Mouse (Mus musculus): ENCODE results near the gene Polg. TPM values are rescaled to one million over a fixed set of nuclear protein-coding genes. Genes with fewer than 3 reads are reported as not detected.

Polg gene
- polyA plus RNA-seq, 1 experiment from 2014 or later: 27.8 TPM

GRCm38 (mm10) chr7:79499596-79500570, 33.7 kb upstream of the Polg start:
- Histone ChIP-seq H3K4me3 (ENCODE audit: low read depth, low read length) (peak overlapping the region; percentile 5), H3K9ac (replicated peaks; ENCODE audit: low read depth, low read length) (no peak overlapping the region), H3K27me3 (ENCODE audit: control insufficient read depth, insufficient read depth, low read length) (peaks cover 88% of the 10 kb centered on the region), H3K4me2 (replicated peaks; ENCODE audit: low read depth, low read length) (peak overlapping the region; percentile 22; the same call in 1 of the 2 replicates), H3K36me3 (ENCODE audit: control insufficient read depth, insufficient read depth, low read length) (no peaks in the 10 kb centered on the region), H3K4me1 (ENCODE audit: control insufficient read depth, insufficient read depth, low read length) (no peaks in the 10 kb centered on the region; the same call in 1 of the 2 replicates), H3K27ac (ENCODE audit: low read length) (no peak overlapping the region), H3K9me3 (ENCODE audit: control insufficient read depth, low read depth, low read length) (no peaks in the 10 kb centered on the region)
- ATAC-seq (ENCODE audit: insufficient number of reproducible peaks, insufficient read depth, low FRiP score, low read depth): no peak
- WGBS: 2% methylated on average over 72 of the region's 72 CpGs

GRCm38 (mm10) chr7:79498965-79499595, 32.9 kb upstream of the Polg start:
- ATAC-seq (ENCODE audit: insufficient number of reproducible peaks, insufficient read depth, low FRiP score, low read depth): no peak
- 2% methylated on average over 35 of the region's 35 CpGs for whole genome bisulfite sequencing
- no peak overlapping the region for H3K4me2 ChIP-seq (replicated peaks; ENCODE audit: low read depth, low read length)

GRCm38 (mm10) chr7:79498356-79498755, 32.2 kb upstream of the Polg start:
- no peak for ATAC-seq (ENCODE audit: insufficient number of reproducible peaks, insufficient read depth, low FRiP score, low read depth)
- Histone ChIP-seq H3K4me1 (ENCODE audit: control insufficient read depth, insufficient read depth, low read length) (no peaks in the 10 kb centered on the region), H3K4me3 (ENCODE audit: low read depth, low read length) (no peak overlapping the region), H3K9ac (replicated peaks; ENCODE audit: low read depth, low read length) (no peak overlapping the region), H3K4me2 (replicated peaks; ENCODE audit: low read depth, low read length) (no peak overlapping the region), H3K36me3 (ENCODE audit: control insufficient read depth, insufficient read depth, low read length) (no peaks in the 10 kb centered on the region), H3K27ac (ENCODE audit: low read length) (no peak overlapping the region), H3K9me3 (ENCODE audit: control insufficient read depth, low read depth, low read length) (no peaks in the 10 kb centered on the region), H3K27me3 (ENCODE audit: control insufficient read depth, insufficient read depth, low read length) (peaks cover 82% of the 10 kb centered on the region)
- WGBS: 9% methylated on average over 6 of the region's 6 CpGs

More at GRCm38 (mm10) chr7:79498965-79499595, 32.9 kb upstream of the Polg start:
- Histone ChIP-seq H3K9me3 (ENCODE audit: control insufficient read depth, low read depth, low read length) (no peaks in the 10 kb centered on the region), H3K27me3 (ENCODE audit: control insufficient read depth, insufficient read depth, low read length) (peaks cover 88% of the 10 kb centered on the region), H3K9ac (replicated peaks; ENCODE audit: low read depth, low read length) (no peak overlapping the region), H3K36me3 (ENCODE audit: control insufficient read depth, insufficient read depth, low read length) (no peaks in the 10 kb centered on the region), H3K4me1 (ENCODE audit: control insufficient read depth, insufficient read depth, low read length) (no peaks in the 10 kb centered on the region), H3K4me3 (ENCODE audit: low read depth, low read length) (no peak overlapping the region), H3K27ac (ENCODE audit: low read length) (no peak overlapping the region)

GRCm38 (mm10) chr7:79497701-79498115, 31.5 kb upstream of the Polg start:
- WGBS: 6% methylated on average over 20 of the region's 20 CpGs
- Histone ChIP-seq H3K9me3 (ENCODE audit: control insufficient read depth, low read depth, low read length) (no peaks in the 10 kb centered on the region), H3K4me3 (ENCODE audit: low read depth, low read length) (no peak overlapping the region), H3K36me3 (ENCODE audit: control insufficient read depth, insufficient read depth, low read length) (no peaks in the 10 kb centered on the region), H3K27me3 (ENCODE audit: control insufficient read depth, insufficient read depth, low read length) (peaks cover 75% of the 10 kb centered on the region), H3K9ac (replicated peaks; ENCODE audit: low read depth, low read length) (no peak overlapping the region), H3K27ac (ENCODE audit: low read length) (no peak overlapping the region), H3K4me2 (replicated peaks; ENCODE audit: low read depth, low read length) (no peak overlapping the region), H3K4me1 (ENCODE audit: control insufficient read depth, insufficient read depth, low read length) (no peaks in the 10 kb centered on the region)
- ATAC-seq (ENCODE audit: insufficient number of reproducible peaks, insufficient read depth, low FRiP score, low read depth): no peak

DNA sequence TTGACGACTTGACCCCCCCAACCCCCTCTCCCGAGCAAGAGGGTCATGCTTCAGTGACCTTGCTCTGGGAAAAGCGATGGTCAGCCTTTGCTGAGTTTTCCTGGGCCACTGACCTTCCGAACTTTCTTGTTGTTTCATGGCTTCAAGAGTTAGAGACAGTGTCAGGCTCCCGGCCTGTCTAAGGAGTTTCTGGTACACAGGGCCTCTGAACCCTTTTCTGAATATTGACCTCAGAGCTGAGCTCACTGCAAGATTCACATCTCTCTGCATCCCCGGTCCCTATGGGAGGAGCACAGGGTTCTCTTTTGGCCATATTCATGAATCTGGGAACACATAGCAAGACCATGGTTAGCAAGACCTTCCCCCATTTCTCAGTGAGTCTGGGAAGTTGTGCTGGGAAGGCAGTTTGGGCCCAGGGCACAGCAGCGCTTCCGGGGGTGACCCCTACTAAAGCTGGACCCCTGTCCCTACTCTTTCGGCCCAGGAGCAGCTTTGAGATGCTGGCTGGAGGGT, 30.7 kb upstream of the Polg start:
- Histone ChIP-seq H3K4me1 (ENCODE audit: control insufficient read depth, insufficient read depth, low read length) (no peaks in the 10 kb centered on the region), H3K27me3 (ENCODE audit: control insufficient read depth, insufficient read depth, low read length) (peaks cover 67% of the 10 kb centered on the region), H3K9me3 (ENCODE audit: control insufficient read depth, low read depth, low read length) (no peaks in the 10 kb centered on the region), H3K4me2 (replicated peaks; ENCODE audit: low read depth, low read length) (no peak overlapping the region), H3K4me3 (ENCODE audit: low read depth, low read length) (no peak overlapping the region), H3K36me3 (ENCODE audit: control insufficient read depth, insufficient read depth, low read length) (no peaks in the 10 kb centered on the region), H3K27ac (ENCODE audit: low read length) (no peak overlapping the region), H3K9ac (replicated peaks; ENCODE audit: low read depth, low read length) (no peak overlapping the region)
- WGBS: 7% methylated on average over 9 of the region's 9 CpGs
- ATAC-seq (ENCODE audit: insufficient number of reproducible peaks, insufficient read depth, low FRiP score, low read depth): no peak

GRCm38 (mm10) chr7:79495988-79496815, 30.0 kb upstream of the Polg start:
- WGBS: 1% methylated on average over 37 of the region's 38 CpGs
- Histone ChIP-seq H3K27me3 (ENCODE audit: control insufficient read depth, insufficient read depth, low read length) (peaks cover 60% of the 10 kb centered on the region), H3K4me3 (ENCODE audit: low read depth, low read length) (no peak overlapping the region), H3K4me2 (replicated peaks; ENCODE audit: low read depth, low read length) (no peak overlapping the region; the same call in 1 of the 2 replicates), H3K27ac (ENCODE audit: low read length) (no peak overlapping the region), H3K9ac (replicated peaks; ENCODE audit: low read depth, low read length) (no peak overlapping the region), H3K4me1 (ENCODE audit: control insufficient read depth, insufficient read depth, low read length) (no peaks in the 10 kb centered on the region), H3K36me3 (ENCODE audit: control insufficient read depth, insufficient read depth, low read length) (no peaks in the 10 kb centered on the region), H3K9me3 (ENCODE audit: control insufficient read depth, low read depth, low read length) (no peaks in the 10 kb centered on the region)
- peak; percentile 64; the same call in 1 of the 2 replicates for ATAC-seq (ENCODE audit: insufficient number of reproducible peaks, insufficient read depth, low FRiP score, low read depth)

DNA sequence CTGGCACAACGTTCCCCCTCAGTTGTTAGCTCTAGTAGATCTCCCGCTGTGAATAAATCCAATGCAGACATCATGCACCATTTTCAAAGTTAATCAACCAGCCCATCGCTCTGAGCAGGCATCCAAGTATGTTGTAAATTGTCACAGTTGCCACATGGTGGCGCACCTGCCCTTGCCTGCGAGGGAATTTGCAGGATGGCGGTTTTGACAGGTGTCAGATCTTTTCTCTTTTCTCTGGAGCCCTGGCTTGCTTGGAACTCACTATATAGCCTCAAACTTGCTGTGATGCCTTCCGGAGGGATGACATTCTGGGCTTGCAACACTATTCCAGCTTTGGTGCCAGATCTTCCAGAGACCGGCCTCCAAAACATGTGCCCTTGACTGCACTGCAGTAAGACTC, 27.8 kb upstream of the Polg start:
- Histone ChIP-seq H3K9me3 (ENCODE audit: control insufficient read depth, low read depth, low read length) (no peaks in the 10 kb centered on the region), H3K4me2 (replicated peaks; ENCODE audit: low read depth, low read length) (no peak overlapping the region), H3K27ac (ENCODE audit: low read length) (no peak overlapping the region), H3K36me3 (ENCODE audit: control insufficient read depth, insufficient read depth, low read length) (no peaks in the 10 kb centered on the region), H3K4me1 (ENCODE audit: control insufficient read depth, insufficient read depth, low read length) (no peaks in the 10 kb centered on the region), H3K4me3 (ENCODE audit: low read depth, low read length) (no peak overlapping the region), H3K27me3 (ENCODE audit: control insufficient read depth, insufficient read depth, low read length) (peaks cover 37% of the 10 kb centered on the region), H3K9ac (replicated peaks; ENCODE audit: low read depth, low read length) (no peak overlapping the region)
- WGBS: 11% methylated on average over 8 of the region's 8 CpGs
- no peak for ATAC-seq (ENCODE audit: insufficient number of reproducible peaks, insufficient read depth, low FRiP score, low read depth)

- H3K36me3 ChIP-seq (ENCODE audit: control insufficient read depth, insufficient read depth, low read length): no peaks in the 10 kb centered on the region
- H3K4me3 ChIP-seq (ENCODE audit: low read depth, low read length): no peak overlapping the region
- no peak for ATAC-seq (ENCODE audit: insufficient number of reproducible peaks, insufficient read depth, low FRiP score, low read depth)
- 59% methylated on average over 10 of the region's 10 CpGs for WGBS
- H3K4me1 ChIP-seq (ENCODE audit: control insufficient read depth, insufficient read depth, low read length): no peaks in the 10 kb centered on the region
- H3K27ac ChIP-seq (ENCODE audit: low read length): no peak overlapping the region
- H3K4me2 ChIP-seq (replicated peaks; ENCODE audit: low read depth, low read length): no peak overlapping the region
- H3K9ac ChIP-seq (replicated peaks; ENCODE audit: low read depth, low read length): no peak overlapping the region
- no peaks in the 10 kb centered on the region for H3K27me3 ChIP-seq (ENCODE audit: control insufficient read depth, insufficient read depth, low read length)
- no peaks in the 10 kb centered on the region for H3K9me3 ChIP-seq (ENCODE audit: control insufficient read depth, low read depth, low read length)
Measured at GRCm38 (mm10) chr7:79486528-79486927, 20.4 kb upstream of the Polg start.
